Mouse (Mus musculus): ENCODE results near the gene Olfr221. TPM values are rescaled to one million over a fixed set of nuclear protein-coding genes. Genes with fewer than 3 reads are reported as not detected.

Olfr221 gene
- polyA plus RNA-seq, 1 experiment = 0.53 TPM

DNA sequence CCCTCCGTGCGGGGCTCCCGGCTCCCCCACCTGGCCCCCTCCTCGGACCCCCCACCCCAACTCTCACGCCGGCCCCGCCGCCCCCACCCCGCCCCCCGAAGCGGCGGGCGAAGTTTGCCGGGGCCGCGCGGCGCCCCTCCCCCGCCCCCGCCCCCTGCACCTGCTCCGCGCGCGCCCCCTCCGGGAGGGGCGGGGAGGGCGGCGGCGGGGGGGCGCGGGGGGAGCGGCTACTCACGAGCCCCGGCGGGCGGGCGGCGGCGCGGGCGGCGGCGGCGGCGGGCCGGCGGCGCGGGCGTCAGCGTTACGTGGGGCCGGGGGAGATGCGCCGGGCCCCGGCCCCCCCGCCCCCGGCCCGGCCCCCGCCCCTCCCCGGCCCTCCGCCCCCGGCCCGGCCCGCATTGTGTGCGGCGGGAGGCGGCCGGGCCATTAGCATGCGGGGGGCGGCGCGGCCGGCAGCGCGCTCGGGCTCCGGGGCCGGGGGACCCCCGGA is 27.9 kb downstream of the Olfr221 start:
- TF ChIP-seq POLR2A (IDR thresholded peaks at IDR 0.05; ENCODE audit: control insufficient read depth, low read depth, low read length) = no peak
- TF ChIP-seq CTCF (IDR thresholded peaks at IDR 0.05; ENCODE audit: control insufficient read depth, insufficient read depth, insufficient replicate concordance, low read depth, low read length) = no peak
- H3K27me3 ChIP-seq (ENCODE audit: control insufficient read depth, insufficient read depth, low read length) = no peaks in the 10 kb centered on the region
- H3K27ac ChIP-seq (ENCODE audit: control insufficient read depth, insufficient read depth, low read depth, low read length) = no peak overlapping the region
- H3K4me1 ChIP-seq (ENCODE audit: control insufficient read depth, insufficient read depth, low read length) = peaks cover 12% of the 10 kb centered on the region
- no peak overlapping the region; the same call in 1 of the 2 replicates for H3K4me3 ChIP-seq (ENCODE audit: control insufficient read depth, low read depth, low read length)
- H3K36me3 ChIP-seq (ENCODE audit: control insufficient read depth, insufficient read depth, low read length) = no peaks in the 10 kb centered on the region

DNA sequence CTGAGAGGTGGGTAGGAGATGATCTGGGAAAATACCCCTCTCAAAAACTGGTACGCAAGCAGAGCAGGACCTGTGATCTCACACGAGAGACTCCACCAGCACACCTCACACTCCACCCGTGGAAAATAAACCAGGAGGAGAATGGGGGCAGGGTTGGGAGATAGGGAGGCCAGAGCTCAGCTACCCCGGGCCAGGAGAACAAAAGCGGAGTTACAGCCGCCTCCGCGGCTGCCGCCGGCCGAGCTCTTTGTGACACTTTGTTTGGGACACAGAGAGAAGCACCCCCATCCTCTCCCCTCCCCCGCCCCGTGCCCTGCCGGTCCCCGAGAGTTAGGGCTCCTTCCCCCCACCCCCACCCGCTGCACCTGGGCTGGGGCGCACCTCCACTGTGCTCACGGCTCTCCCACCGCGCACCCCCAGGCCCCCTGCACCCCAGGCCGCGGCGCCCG is 28.5 kb downstream of the Olfr221 start:
- peak overlapping the region; percentile 55 for H3K4me3 ChIP-seq (ENCODE audit: control insufficient read depth, low read depth, low read length)
- TF ChIP-seq POLR2A (IDR thresholded peaks at IDR 0.05; ENCODE audit: control insufficient read depth, low read depth, low read length) = no peak
- no peak for TF ChIP-seq CTCF (IDR thresholded peaks at IDR 0.05; ENCODE audit: control insufficient read depth, insufficient read depth, insufficient replicate concordance, low read depth, low read length)
- H3K27me3 ChIP-seq (ENCODE audit: control insufficient read depth, insufficient read depth, low read length) = no peaks in the 10 kb centered on the region
- H3K4me1 ChIP-seq (ENCODE audit: control insufficient read depth, insufficient read depth, low read length) = peaks cover 13% of the 10 kb centered on the region
- H3K27ac ChIP-seq (ENCODE audit: control insufficient read depth, insufficient read depth, low read depth, low read length) = peak overlapping the region; percentile 29; the same call in 1 of the 2 replicates
- H3K36me3 ChIP-seq (ENCODE audit: control insufficient read depth, insufficient read depth, low read length) = no peaks in the 10 kb centered on the region

DNA sequence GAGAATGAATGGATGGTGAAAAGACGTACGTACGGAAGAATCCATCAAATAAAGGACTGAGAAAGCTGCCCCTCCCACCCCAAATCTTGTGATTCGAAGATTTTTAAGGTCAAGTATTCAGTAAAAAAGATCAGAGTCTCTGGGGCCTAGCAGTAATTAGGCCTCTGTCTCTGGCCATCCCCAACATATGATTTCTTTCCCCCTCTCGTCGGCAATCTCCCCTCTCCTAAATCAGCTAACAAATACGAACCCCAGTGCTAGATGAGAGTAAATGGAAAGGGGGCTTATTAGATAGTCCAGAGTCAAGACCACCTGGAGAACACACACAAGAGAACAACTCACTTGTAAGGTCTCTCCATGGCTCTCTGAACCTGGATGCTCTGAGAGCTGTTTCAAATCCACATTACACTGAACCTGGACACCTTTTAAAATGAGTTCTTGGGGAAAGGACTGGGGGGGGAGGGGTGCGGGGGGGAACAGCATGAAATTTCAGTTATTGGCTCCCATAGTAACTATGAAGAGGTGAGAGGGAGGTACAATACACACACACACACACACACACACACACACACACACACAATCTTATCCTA is 29.1 kb downstream of the Olfr221 start:
- Histone ChIP-seq H3K4me1 (ENCODE audit: control insufficient read depth, insufficient read depth, low read length) (peaks cover 20% of the 10 kb centered on the region), H3K4me3 (ENCODE audit: control insufficient read depth, low read depth, low read length) (no peak overlapping the region; the same call in 1 of the 2 replicates), H3K27me3 (ENCODE audit: control insufficient read depth, insufficient read depth, low read length) (no peaks in the 10 kb centered on the region), H3K27ac (ENCODE audit: control insufficient read depth, insufficient read depth, low read depth, low read length) (no peak overlapping the region), H3K36me3 (ENCODE audit: control insufficient read depth, insufficient read depth, low read length) (no peaks in the 10 kb centered on the region)
- TF ChIP-seq CTCF (IDR thresholded peaks at IDR 0.05; ENCODE audit: control insufficient read depth, insufficient read depth, insufficient replicate concordance, low read depth, low read length) = no peak
- TF ChIP-seq POLR2A (IDR thresholded peaks at IDR 0.05; ENCODE audit: control insufficient read depth, low read depth, low read length) = no peak

DNA sequence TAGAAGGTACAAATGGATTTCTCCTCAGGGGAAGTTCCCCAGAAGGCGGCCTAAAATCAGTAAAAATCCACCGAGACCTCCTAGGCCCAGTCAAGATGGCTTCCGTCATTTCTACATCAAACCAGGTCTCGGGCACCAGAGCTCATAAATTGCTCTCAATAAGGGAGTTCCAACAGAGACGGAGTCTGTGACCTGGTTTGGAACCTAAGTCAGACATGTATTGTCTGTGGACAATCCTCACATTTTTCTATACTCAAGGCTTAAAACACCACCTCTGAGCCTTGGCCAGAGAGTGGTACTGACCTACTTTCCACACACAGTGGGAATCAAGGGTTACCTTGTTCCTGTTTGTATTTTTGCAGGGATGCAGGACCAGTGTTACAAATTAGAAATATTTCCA is 29.7 kb downstream of the Olfr221 start:
- no peak for TF ChIP-seq POLR2A (IDR thresholded peaks at IDR 0.05; ENCODE audit: control insufficient read depth, low read depth, low read length)
- no peak for TF ChIP-seq CTCF (IDR thresholded peaks at IDR 0.05; ENCODE audit: control insufficient read depth, insufficient read depth, insufficient replicate concordance, low read depth, low read length)
- Histone ChIP-seq H3K4me1 (ENCODE audit: control insufficient read depth, insufficient read depth, low read length) (peaks cover 22% of the 10 kb centered on the region), H3K27me3 (ENCODE audit: control insufficient read depth, insufficient read depth, low read length) (no peaks in the 10 kb centered on the region), H3K27ac (ENCODE audit: control insufficient read depth, insufficient read depth, low read depth, low read length) (no peak overlapping the region), H3K36me3 (ENCODE audit: control insufficient read depth, insufficient read depth, low read length) (no peaks in the 10 kb centered on the region), H3K4me3 (ENCODE audit: control insufficient read depth, low read depth, low read length) (no peak overlapping the region)

DNA sequence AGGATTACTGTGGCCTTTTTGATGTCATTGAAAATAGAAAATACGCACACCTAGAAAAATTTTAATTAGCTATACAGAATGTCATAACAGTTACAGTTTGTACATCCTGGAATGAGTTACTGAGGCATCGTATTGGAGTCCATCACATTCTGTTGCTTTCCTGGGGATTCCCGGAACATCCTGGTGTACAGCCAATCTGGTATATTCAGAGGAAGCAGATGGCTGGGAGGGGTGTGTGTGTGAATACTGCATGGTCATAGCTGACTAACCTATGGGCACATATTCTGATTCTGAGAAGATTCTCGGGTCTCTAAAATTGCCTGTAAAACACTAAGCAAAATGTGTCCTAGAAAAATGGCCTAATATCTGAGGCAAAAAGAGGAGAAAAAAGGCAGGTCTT is 30.2 kb downstream of the Olfr221 start:
- Histone ChIP-seq H3K27me3 (ENCODE audit: control insufficient read depth, insufficient read depth, low read length) (no peaks in the 10 kb centered on the region), H3K27ac (ENCODE audit: control insufficient read depth, insufficient read depth, low read depth, low read length) (no peak overlapping the region), H3K4me3 (ENCODE audit: control insufficient read depth, low read depth, low read length) (no peak overlapping the region), H3K4me1 (ENCODE audit: control insufficient read depth, insufficient read depth, low read length) (peaks cover 24% of the 10 kb centered on the region), H3K36me3 (ENCODE audit: control insufficient read depth, insufficient read depth, low read length) (no peaks in the 10 kb centered on the region)
- TF ChIP-seq POLR2A (IDR thresholded peaks at IDR 0.05; ENCODE audit: control insufficient read depth, low read depth, low read length) (no peak), CTCF (IDR thresholded peaks at IDR 0.05; ENCODE audit: control insufficient read depth, insufficient read depth, insufficient replicate concordance, low read depth, low read length) (no peak)

DNA sequence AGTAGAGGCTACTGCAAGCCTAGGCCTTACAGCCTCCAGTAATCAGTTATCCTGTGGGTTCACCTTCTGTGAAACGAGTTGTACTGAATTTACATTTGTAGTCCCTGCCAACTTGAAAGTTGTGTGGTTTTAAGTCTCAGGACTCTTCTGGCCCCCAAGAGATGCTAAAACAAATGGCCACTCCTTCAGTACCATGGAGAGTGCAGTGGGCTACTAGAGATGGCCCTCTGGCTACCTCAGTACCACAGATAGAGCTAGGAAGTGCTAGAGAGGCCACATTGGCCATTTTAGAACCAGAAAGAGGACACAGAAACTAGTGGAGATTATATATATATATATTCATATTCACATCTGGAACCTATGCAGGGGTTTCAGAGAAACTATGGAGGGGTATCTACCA is 30.6 kb downstream of the Olfr221 start:
- H3K27ac ChIP-seq (ENCODE audit: control insufficient read depth, insufficient read depth, low read depth, low read length) = no peak overlapping the region
- H3K27me3 ChIP-seq (ENCODE audit: control insufficient read depth, insufficient read depth, low read length) = no peaks in the 10 kb centered on the region
- no peaks in the 10 kb centered on the region for H3K36me3 ChIP-seq (ENCODE audit: control insufficient read depth, insufficient read depth, low read length)
- H3K4me1 ChIP-seq (ENCODE audit: control insufficient read depth, insufficient read depth, low read length) = peaks cover 24% of the 10 kb centered on the region
- no peak for TF ChIP-seq POLR2A (IDR thresholded peaks at IDR 0.05; ENCODE audit: control insufficient read depth, low read depth, low read length)
- no peak for TF ChIP-seq CTCF (IDR thresholded peaks at IDR 0.05; ENCODE audit: control insufficient read depth, insufficient read depth, insufficient replicate concordance, low read depth, low read length)
- H3K4me3 ChIP-seq (ENCODE audit: control insufficient read depth, low read depth, low read length) = no peak overlapping the region

DNA sequence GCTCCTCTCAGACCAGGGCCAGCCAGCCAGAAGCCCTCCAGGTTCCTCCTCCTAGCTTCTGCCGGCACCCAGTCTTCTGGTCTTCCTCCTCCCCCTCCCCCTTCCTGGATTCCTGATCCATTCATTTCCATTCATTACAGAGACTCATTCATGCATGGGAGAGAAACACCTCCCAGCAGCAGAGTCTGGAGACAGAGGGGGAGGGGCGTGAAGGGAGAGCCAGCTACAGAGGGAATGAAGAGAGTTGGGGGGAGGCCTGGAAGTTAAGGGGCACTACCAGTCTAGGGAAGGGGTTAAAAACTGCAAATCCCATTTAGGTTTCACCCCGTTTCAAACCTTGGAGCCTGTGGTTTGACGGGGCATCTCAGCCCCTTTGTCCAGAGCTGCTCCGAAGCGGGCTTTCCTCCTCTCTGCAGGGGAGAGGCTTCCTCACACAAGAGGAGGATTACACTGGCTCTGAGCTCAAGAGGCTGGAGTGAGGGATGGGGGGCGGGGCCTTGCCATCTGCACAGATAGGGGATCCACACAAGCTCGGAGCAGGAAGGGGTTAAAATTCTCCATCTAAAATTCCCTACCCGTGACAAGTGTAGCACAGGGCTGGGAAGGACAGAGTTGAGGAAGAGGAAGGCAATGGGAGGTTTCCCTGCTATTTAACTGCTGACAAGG is 31.7 kb downstream of the Olfr221 start:
- no peaks in the 10 kb centered on the region for H3K36me3 ChIP-seq (ENCODE audit: control insufficient read depth, insufficient read depth, low read length)
- no peak overlapping the region for H3K4me3 ChIP-seq (ENCODE audit: control insufficient read depth, low read depth, low read length)
- H3K27ac ChIP-seq (ENCODE audit: control insufficient read depth, insufficient read depth, low read depth, low read length) = no peak overlapping the region
- no peaks in the 10 kb centered on the region for H3K27me3 ChIP-seq (ENCODE audit: control insufficient read depth, insufficient read depth, low read length)
- TF ChIP-seq CTCF (IDR thresholded peaks at IDR 0.05; ENCODE audit: control insufficient read depth, insufficient read depth, insufficient replicate concordance, low read depth, low read length) (no peak), POLR2A (IDR thresholded peaks at IDR 0.05; ENCODE audit: control insufficient read depth, low read depth, low read length) (no peak)
- peaks cover 31% of the 10 kb centered on the region for H3K4me1 ChIP-seq (ENCODE audit: control insufficient read depth, insufficient read depth, low read length)

Data from testis, adult 2 months (tissue).